Comparison of ENCODE assay signal across 16 mouse cellular contexts in genomic region chr6:85836098-85836497, GRCm38 (mm10). TPM values are rescaled to one million over a fixed set of nuclear protein-coding genes. Genes with fewer than 3 reads are reported as not detected.
DNase-seq lines count a peak whose midpoint lies in the region; TF ChIP-seq lines count a peak whose summit lies in the region.
"Not testable (repeated sequence)": the region's sequence is repeated elsewhere in the genome, so short reads cannot be mapped to it uniquely, and the experiment has no call there.
"Had no signal": no experiment of that assay in that cellular context is flagged by ENCODE, and none has a peak within 500 bp of the region (broad histone marks: within the 10 kb centered on the region; RNA-seq: fewer than 3 reads in every experiment).

No protein-coding gene starts in this region.

- not testable (repeated sequence) for H3K36me3 ChIP-seq in kidney, adult 2 months (ENCODE audit: control insufficient read depth, insufficient read depth, low read length); small intestine, adult 2 months (ENCODE audit: control insufficient read depth, insufficient read depth, low read length)

- not testable (repeated sequence) for H3K4me3 ChIP-seq in kidney, adult 2 months (ENCODE audit: insufficient read depth, low read depth, low read length); layer of hippocampus, adult 2 months; small intestine, adult 2 months (ENCODE audit: low read depth, low read length)

- TF ChIP-seq CTCF in kidney, adult 2 months (conservative IDR thresholded peaks at IDR 0.05; ENCODE audit: insufficient read depth, insufficient read length, low read depth, low read length); layer of hippocampus, adult 2 months (conservative IDR thresholded peaks at IDR 0.05); small intestine, adult 2 months (IDR thresholded peaks at IDR 0.05; ENCODE audit: extremely low read depth, insufficient read length, insufficient replicate concordance, low read depth, low read length): not testable (repeated sequence)

- 44% methylated on average over 5 of the region's 5 CpGs for WGBS in kidney, adult 2 months
- 34% methylated on average over 5 of the region's 5 CpGs for WGBS in small intestine, adult 2 months

- not testable (repeated sequence) for TF ChIP-seq POLR2A in kidney, adult 2 months (IDR thresholded peaks at IDR 0.05; ENCODE audit: low read depth, low read length); small intestine, adult 2 months (IDR thresholded peaks at IDR 0.05; ENCODE audit: low read depth, low read length)

- H3K27me3 ChIP-seq in kidney, adult 2 months (replicated peaks; ENCODE audit: control insufficient read depth, insufficient read depth, low read length); small intestine, adult 2 months (ENCODE audit: control insufficient read depth, insufficient read depth, low read length): not testable (repeated sequence)

- DNase-seq in adrenal gland, adult (ENCODE audit: inconsistent age in 2 of 2, low spot score in 1 of 2), result peak; percentile 43 to 70
- peak; percentile 38 for DNase-seq in kidney, adult 11 months
- peak; percentile 63 for DNase-seq in kidney, adult 2 months
- DNase-seq in kidney, adult 9 months, result peak; percentile 66
- peak; percentile 23 to 36 for DNase-seq in kidney, postnatal 36 days
- DNase-seq in layer of hippocampus, adult 2 months (ENCODE audit: low spot score in 2 of 2), result not testable (repeated sequence)

- peaks cover 12% of the 10 kb centered on the region for H3K4me1 ChIP-seq in kidney, adult 2 months (ENCODE audit: control insufficient read depth, insufficient read depth, low read length)
- peaks cover 19% of the 10 kb centered on the region for H3K4me1 ChIP-seq in small intestine, adult 2 months (ENCODE audit: control insufficient read depth, insufficient read depth, insufficient read length, low read length)

- H3K27ac ChIP-seq in kidney, adult 2 months (ENCODE audit: insufficient read depth, low read depth, low read length), result not testable (repeated sequence)
- H3K27ac ChIP-seq in layer of hippocampus, adult 2 months, result peak overlapping the region; percentile 72
- peak overlapping the region; percentile 93; the same call in 1 of the 2 replicates for H3K27ac ChIP-seq in small intestine, adult 2 months (ENCODE audit: insufficient read depth, low read depth, low read length)

RNA-seq across cellular contexts. Expression of gene Nat8, which starts 4.2 kb away (rescaled TPM):
- polyA plus RNA-seq in kidney, adult 2 months (2012; rRNA removed), result 235 and 248 TPM in 2 replicates
- total RNA-seq in layer of hippocampus, adult 2 months (2021), result 1 to 10 TPM; 4.6 TPM
- polyA plus RNA-seq in small intestine, adult 2 months (2012; rRNA removed), result 60.8 and 66.8 TPM in 2 replicates
- total RNA-seq: CH12.LX, ES-E14, G1E, MEL had no signal
- polyA plus RNA-seq: activated CD4-positive, CD25-positive, alpha-beta regulatory T cell, adult 4 months; brain, embryonic 14.5 days; C2C12; CD4-positive, CD25-positive, alpha-beta regulatory T cell, adult 4 months; G1E had no signal

RNA-seq across cellular contexts. Expression of gene Nat8f5, which starts 15.3 kb away (rescaled TPM):
- 29.0 and 32.2 TPM in 2 replicates for polyA plus RNA-seq in kidney, adult 2 months (2012; rRNA removed)
- 1 to 10 TPM; 5.6 to 6.8 TPM for total RNA-seq in layer of hippocampus, adult 2 months (2021)
- polyA plus RNA-seq in small intestine, adult 2 months (2012; rRNA removed), result 14.4 and 46.1 TPM in 2 replicates
- total RNA-seq: CH12.LX, ES-E14, G1E, MEL had no signal
- polyA plus RNA-seq: activated CD4-positive, CD25-positive, alpha-beta regulatory T cell, adult 4 months; brain, embryonic 14.5 days; C2C12; CD4-positive, CD25-positive, alpha-beta regulatory T cell, adult 4 months; G1E; Patski had no signal

RNA-seq across cellular contexts. Expression of gene Nat8f6, which starts 15.3 kb away (rescaled TPM):
- polyA plus RNA-seq in kidney, adult 2 months (2012; rRNA removed), result 214 and 260 TPM in 2 replicates
- 1 to 10 TPM in 1 of 2 experiments, under 1 TPM in 1; 0.88 to 1.7 TPM for total RNA-seq in layer of hippocampus, adult 2 months (2021)
- 1.9 and 2.3 TPM in 2 replicates for polyA plus RNA-seq in small intestine, adult 2 months (2012; rRNA removed)
- total RNA-seq: CH12.LX, ES-E14, G1E, MEL had no signal
- polyA plus RNA-seq: activated CD4-positive, CD25-positive, alpha-beta regulatory T cell, adult 4 months; brain, embryonic 14.5 days; C2C12; CD4-positive, CD25-positive, alpha-beta regulatory T cell, adult 4 months; G1E had no signal

RNA-seq across cellular contexts. Expression of gene Nat8f2, which starts 32.9 kb away (rescaled TPM):
- polyA plus RNA-seq in kidney, adult 2 months (2012; rRNA removed), result 4.8 and 5.7 TPM in 2 replicates
- 1 to 10 TPM; 2.6 to 3.0 TPM for total RNA-seq in layer of hippocampus, adult 2 months (2021)
- polyA plus RNA-seq in small intestine, adult 2 months (2012; rRNA removed), result 0.23 and 0.66 TPM in 2 replicates
- total RNA-seq: CH12.LX had no signal
- polyA plus RNA-seq: activated CD4-positive, CD25-positive, alpha-beta regulatory T cell, adult 4 months; C2C12; CD4-positive, CD25-positive, alpha-beta regulatory T cell, adult 4 months; G1E had no signal

Comparison
In these comparisons a context has a peak if more than half of its experiments do, and no peak if none do; other contexts are left out.
1. RNA of gene Nat8f6, which starts 15.3 kb away (polyA plus RNA-seq): 214 to 260 TPM in kidney, adult 2 months; 1.9 to 2.3 TPM in small intestine, adult 2 months; every median in the first group is over 10 times any median in the second.